Mouse (Mus musculus): Measurements from ENCODE around the gene Fam196b.

DNA sequence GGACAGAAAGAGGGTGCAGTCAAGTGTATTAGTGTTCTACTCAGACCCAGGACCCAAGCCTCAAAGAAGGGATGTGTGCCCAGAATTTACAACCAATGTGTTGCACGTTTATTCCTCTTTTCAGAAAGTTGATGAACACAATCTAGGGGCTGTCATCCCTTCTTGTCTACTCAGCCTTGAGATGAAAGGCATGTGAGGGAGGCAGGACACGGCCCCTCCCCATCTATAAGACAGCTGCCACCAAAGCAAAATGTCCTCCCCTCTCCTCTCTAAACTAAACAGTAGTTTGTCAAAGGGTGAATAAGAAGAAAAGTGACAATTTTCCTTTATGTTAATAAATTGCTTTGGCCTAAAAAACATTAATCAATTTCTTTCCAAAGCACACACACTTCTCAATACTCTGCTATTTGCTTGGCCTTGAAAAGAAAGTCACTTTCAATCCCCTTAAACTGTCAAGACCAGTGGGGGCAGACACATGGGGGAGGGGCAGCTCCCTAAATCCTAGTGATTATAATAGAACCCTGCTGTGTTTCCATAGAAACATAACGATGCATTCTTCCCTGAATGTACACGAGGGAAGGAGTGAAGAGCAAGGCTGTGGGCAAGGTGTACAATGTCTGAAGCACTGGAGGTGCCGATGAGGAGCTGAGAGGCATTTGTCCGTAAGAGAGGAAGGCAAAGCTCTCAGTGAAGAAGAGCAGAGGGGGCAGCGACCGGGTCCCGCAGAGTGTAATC, 101.4 kb downstream of the Fam196b start:
- TF ChIP-seq EP300 (optimal IDR thresholded peaks at IDR 0.05) (no peak), CTCF (IDR thresholded peaks at IDR 0.05; ENCODE audit: low read depth) (no peak)
